Comparison of ENCODE assay signal across 1 mouse cellular context in genomic region chr7:84596633-84597032, GRCm38 (mm10).
TF ChIP-seq lines count a peak whose summit lies in the region.

No protein-coding gene starts in this region.

TF ChIP-seq in CH12.LX, 34 proteins besides CTCF, POLR2A, EP300 and RAD21 (continued from another document):
- TF ChIP-seq MAFK (IDR thresholded peaks at IDR 0.05; ENCODE audit: insufficient replicate concordance, low read length) (peak; percentile 70; the same call in 1 of the 2 replicates), SMC3 (IDR thresholded peaks at IDR 0.05; ENCODE audit: low read depth, low read length) (no peak; the same call in 1 of the 2 replicates), GABPA (IDR thresholded peaks at IDR 0.05; ENCODE audit: insufficient replicate concordance, low read depth, low read length) (no peak), JUN (IDR thresholded peaks at IDR 0.05; ENCODE audit: insufficient read depth, low read depth, low read length) (peak; percentile 99), IRF4 (IDR thresholded peaks at IDR 0.05; ENCODE audit: low read depth, low read length) (peak; percentile 93), ZMIZ1 (IDR thresholded peaks at IDR 0.05; ENCODE audit: low read depth, low read length) (no peak; the same call in 1 of the 2 replicates), HCFC1 (IDR thresholded peaks at IDR 0.05; ENCODE audit: low read depth, low read length) (no peak), BHLHE40 (IDR thresholded peaks at IDR 0.05; ENCODE audit: low read depth, low read length) (peak; percentile 92), MYC (IDR thresholded peaks at IDR 0.05; ENCODE audit: low read depth, low read length) (peak; percentile 97), JUND (conservative IDR thresholded peaks at IDR 0.05; ENCODE audit: low read depth, low read length) (peak; percentile 99), SIN3A (IDR thresholded peaks at IDR 0.05; ENCODE audit: low read length) (peak; percentile 84), MEF2A (IDR thresholded peaks at IDR 0.05; ENCODE audit: borderline replicate concordance, low read depth, low read length) (peak; percentile 97), NRF1 (IDR thresholded peaks at IDR 0.05; ENCODE audit: low read depth, low read length) (no peak)
